Mouse (Mus musculus): Measurements from ENCODE around the gene Rrp15.

Rrp15 gene

DNA sequence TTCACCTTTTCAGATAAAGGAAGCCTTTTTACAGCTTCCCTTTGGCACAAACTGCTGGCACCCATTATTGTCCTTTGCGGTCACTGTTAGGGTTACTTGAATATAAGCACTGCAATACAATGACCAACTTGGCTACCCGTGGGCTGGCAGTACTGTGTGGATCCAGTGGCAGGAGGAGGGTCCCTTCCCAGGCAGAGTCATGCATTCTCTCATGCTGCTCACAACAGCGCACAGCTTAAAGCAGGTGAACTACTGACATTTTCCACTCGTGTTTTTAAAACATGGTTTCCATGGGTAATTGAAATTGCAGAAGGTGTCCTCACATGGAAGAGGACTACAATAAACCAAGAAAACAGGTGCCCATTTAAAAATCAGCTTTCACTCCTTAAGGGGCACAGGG is 34.9 kb downstream of the Rrp15 start:
- DNase-seq (ENCODE audit: low spot score), result no peak

DNA sequence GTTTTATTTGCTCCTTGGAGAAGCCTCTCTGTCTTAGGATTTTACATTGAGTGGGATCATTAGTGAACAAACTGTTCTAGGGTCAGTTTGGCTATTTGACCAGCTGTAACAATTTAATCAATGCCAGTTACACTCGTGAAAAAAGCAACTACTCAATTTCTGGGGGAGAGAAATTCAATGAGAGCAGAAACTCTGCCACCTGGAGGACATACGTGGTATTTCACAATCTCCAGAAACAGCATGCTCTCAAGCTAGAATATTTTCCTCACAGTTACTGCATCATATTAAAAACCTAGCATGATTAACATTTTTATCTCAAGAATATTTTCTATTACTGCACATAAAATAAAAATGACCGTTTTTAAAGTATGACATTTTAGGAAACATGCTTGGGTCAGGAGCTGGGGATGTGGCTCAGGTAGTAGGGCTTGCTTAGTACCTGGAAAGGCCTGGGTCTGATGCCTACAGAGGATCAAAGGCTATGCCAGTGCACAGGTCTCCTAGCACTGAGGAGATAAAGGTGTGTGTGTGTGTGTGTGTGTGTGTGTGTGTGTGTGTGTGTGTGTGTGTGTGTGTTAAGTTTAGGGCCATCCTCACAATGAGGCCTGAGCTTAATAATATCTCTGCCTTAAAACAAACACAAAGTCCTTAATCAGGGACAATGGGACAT is 36.2 kb downstream of the Rrp15 start:
- no peak for DNase-seq (ENCODE audit: low spot score)

- no peak for DNase-seq (ENCODE audit: low spot score)
These were observed 43.3 kb downstream of the Rrp15 start, which contains the start of gene Tgfb2 for GRCm38 (mm10) chr1:186705915-186706248. Gene Tgfb2, minus strand, starts transcription at chr1:186705989.

- peak; percentile 31 for DNase-seq (ENCODE audit: low spot score)
These were observed 43.8 kb downstream of the Rrp15 start for GRCm38 (mm10) chr1:186705203-186705914.

DNA sequence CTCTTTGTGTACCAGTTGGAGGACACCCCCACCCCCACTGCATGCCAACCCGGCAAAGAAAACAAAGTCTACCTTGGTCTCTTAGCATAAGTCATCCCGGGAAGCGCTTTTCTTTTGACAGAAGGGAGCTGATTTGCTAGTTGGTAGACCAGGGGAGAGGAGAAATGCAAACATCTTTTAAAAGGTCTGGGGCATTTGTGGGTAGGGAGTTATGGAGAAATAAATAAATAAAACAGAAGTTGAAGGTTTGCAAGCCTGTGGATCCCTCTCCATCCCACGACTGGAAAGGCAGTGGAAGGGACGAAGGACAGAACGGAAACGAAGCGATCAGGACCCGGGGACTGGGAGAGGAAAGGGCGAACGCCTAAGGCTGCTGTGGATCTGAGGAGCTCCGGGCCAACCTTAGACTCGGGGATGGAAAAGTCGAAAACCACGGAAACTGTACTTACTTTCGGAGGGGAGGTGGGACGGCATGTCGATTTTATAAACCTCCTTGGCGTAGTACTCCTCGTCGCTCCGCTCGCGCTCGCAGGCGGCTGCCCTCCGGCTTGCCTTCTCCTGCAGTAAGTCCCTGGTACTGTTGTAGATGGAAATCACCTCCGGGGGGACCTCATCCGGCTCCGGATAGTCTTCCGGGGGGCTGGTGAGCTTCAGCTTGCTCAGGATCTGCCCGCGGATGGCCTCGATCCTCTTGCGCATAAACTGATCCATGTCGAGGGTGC is 45.0 kb downstream of the Rrp15 start:
- no peak for DNase-seq (ENCODE audit: low spot score)

- no peak for DNase-seq (ENCODE audit: low spot score)
These were observed 45.7 kb downstream of the Rrp15 start for GRCm38 (mm10) chr1:186703256-186703979.

DNA sequence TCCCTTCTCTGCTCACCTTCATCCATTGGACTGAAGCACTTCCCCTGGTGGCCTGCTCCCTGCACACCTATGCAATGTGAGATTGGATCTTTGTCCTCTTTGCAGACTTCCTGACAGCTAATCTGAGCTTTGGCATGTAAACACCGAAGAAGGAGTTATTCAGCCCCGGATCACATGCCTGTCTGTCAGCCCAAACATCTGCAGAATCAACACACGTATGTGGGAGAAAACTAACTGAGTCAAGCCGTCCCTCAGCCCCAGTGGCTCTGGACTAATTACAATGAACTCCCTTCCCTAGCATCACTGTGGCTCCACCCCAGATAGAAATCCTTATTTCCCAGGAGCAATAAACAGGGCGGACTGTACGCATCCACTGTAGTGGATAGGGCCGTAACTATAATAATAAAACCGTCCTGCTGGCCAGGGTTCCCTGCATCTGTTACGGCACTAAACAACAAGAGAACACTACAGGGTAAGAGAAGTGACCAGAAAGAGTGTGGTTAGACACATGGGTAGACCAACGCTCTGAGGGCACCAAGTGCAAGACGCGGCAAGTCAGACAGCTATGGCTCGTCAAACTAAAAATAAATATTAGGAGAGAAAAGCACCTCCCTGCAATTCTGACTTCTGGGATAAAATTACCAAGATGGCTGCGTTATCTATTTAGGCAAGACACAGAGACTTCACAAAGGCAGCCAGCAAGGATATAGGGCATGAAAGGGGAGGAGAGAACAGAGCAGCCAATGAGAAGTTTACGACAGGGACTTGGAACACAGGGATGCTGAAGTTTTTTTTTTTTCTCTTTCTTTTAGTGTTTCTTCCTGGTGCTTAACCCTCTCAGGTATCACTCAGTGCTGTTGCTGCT is 46.5 kb downstream of the Rrp15 start:
- DNase-seq (ENCODE audit: low spot score), result no peak

GRCm38 (mm10) chr1:186701206-186701905 is 47.8 kb downstream of the Rrp15 start:
- DNase-seq (ENCODE audit: low spot score), result no peak

DNA sequence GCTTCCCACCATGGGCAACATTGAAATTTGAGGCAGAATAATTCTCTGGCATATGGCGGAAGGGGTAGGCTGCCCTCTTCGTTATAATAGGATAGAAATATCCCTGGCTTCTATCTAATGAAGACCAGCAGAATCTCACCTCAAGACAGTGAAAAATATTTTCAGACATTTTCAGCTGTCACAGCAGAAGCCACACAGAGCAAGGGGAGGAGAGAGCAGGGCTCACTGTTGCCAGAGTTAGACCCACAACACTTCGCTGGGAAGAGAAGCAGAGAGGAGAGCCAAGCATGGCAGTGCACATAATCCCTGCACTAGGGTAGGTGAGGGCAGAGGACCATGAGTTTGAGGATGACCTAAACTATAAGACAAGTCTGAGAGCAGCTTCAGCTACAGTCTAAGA is 48.7 kb downstream of the Rrp15 start:
- no peak for DNase-seq (ENCODE audit: low spot score)

DNA sequence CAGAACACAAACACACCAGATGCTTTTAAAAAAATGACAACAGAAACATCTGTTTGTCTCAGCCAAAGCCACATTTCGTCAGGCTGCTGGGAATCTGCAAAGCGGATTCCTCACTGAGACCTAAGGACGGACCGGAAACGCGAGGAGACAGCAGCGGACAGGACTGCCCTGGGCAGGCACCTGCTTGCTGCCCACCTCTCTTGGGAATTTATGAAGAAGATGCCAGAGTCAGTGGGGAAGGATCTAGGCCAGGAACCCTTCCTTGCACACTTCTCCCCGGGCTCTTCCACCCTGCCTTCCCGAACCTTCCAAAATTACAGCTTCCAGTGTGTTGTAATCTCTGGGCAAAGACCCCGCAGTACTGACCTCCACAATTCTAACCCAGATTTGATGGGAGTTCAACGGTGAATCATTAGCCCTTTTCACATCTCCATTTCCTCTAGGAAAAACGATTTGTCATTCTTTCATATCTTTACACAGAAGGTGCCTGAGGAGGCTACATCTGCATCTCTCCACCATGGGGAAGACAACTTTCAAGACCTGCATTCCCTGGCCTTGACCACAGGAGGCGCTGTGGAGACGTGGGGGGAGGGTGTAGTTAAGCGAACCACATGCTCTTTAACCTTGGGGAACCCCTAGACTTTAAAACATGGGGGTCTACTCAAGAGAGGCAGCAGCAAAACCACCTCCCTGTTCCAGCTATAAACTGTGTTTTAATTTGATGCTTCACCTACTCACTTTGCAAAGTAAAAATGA is 50.4 kb downstream of the Rrp15 start:
- no peak for DNase-seq (ENCODE audit: low spot score)

GRCm38 (mm10) chr1:186696231-186696630 is 52.9 kb downstream of the Rrp15 start:
- DNase-seq (ENCODE audit: low spot score), result no peak

DNA sequence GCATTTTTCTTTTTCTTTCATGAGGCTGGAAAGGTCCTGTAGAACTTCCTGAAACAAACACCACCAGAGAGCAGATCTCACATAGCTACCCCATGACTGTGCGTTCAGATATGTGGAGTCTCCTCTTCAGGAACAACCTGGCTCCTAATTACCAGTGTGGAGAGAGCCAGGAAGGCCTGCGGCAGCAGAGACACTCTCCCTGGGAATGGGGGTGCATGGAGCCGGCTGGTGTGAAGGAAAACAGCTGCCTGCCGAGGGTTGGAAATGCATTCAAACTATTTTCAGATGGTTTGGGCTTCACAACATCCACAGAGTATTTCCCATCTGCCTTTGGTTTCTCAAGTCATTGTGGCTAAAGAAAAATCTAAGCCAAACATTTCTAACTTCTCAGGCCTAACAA is 53.8 kb downstream of the Rrp15 start:
- no peak for DNase-seq (ENCODE audit: low spot score)

DNA sequence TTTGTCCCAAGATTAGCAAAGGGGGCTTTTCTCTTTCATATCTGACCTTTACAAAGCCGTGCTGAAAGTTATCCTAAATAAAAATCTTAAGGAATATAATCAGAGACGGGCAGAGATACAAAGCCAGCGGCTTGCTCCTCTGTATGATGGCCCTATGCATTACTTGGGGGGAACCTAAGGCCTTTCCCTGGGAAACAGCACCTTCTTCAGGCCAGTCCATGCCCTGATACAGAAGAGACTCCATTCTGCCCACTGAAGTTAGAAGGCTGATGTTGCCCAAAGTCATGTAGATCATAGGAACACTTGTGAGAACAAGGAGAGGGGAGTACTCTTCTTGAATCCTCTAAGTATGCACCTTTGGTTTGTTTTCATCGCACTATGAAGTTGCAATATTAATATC is 56.8 kb downstream of the Rrp15 start:
- no peak for DNase-seq (ENCODE audit: low spot score)

GRCm38 (mm10) chr1:186691708-186692107 is 57.5 kb downstream of the Rrp15 start:
- DNase-seq (ENCODE audit: low spot score), result no peak

DNA sequence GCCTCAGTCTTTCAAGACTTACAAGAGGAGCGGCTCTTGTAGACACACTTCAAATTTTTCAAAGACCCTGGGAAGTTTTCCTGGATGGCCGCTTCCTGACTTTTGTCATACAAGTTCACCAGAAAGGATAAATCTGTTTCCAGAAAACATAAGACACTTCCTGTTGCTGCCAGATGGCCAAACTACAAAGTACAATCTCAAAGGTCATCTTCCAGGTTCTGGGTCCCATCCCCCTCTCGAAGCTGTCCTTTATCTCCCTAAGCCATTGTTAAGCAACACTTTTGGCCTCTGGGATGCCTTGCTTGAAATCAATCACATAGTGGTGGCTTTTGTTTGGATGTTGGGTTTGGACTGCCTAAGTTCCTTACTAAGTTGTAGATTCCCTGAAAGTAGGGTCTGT is 65.1 kb downstream of the Rrp15 start:
- no peak for DNase-seq (ENCODE audit: low spot score)

GRCm38 (mm10) chr1:186682606-186683005 is 66.6 kb downstream of the Rrp15 start:
- no peak for DNase-seq (ENCODE audit: low spot score)

DNA sequence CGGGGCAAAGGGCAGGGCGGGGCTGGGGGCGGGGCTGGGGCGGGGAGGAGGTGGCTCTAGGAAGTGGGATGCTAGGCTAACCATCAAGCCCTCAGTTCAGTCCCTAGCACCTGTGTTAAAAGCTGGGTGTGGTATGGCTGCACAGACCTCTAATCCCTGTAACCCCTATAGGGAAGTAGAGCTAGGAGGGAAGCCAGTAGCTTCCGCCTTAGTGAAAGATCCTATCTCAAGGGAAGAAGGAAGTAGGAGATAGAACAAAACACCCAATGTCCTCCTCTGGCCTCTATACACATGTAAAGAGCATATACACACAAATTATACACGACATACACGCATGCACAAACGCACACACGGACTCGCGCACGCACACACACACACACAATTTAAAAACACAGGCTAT is 71.5 kb downstream of the Rrp15 start:
- DNase-seq (ENCODE audit: low spot score), result no peak

DNA sequence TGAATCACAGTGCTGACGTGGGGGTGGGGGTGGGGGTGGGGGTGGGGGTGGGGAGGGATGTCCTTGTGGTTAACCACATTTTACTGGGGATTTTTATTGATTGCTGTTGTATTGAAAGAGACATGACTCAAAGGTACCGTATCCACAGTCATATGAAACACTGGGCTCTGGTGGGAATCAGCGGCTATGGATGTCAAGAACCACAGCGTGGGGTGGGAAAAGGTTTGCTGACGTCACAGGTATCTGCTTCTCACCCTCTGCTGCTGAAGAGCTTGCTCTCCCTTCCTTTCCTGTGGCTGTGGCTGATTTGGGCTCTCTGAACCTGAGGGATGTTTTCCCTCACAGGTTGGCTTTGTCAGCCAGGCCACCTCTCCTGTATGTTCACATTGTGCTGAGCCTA is 73.0 kb downstream of the Rrp15 start:
- no peak for DNase-seq (ENCODE audit: low spot score)

DNA sequence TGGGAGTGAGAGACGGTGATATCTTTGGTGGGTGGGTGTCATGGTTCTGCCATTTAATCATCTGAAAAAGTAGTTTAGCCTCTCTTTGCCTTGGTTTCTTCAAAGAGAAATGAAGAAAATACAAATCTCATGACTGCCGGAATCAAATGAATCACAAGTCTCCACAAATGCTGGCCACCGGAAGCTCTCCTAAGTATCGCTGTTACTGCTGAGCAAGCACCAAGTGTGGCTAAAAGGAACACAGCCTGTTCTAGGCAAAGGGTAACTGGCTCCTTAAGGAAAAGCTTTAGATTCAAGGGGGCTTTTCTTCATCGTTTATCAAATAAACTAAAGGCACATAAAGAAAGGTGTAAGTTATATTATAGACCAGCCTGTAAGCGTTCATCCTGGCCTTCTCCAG is 73.9 kb downstream of the Rrp15 start:
- DNase-seq (ENCODE audit: low spot score), result no peak

DNA sequence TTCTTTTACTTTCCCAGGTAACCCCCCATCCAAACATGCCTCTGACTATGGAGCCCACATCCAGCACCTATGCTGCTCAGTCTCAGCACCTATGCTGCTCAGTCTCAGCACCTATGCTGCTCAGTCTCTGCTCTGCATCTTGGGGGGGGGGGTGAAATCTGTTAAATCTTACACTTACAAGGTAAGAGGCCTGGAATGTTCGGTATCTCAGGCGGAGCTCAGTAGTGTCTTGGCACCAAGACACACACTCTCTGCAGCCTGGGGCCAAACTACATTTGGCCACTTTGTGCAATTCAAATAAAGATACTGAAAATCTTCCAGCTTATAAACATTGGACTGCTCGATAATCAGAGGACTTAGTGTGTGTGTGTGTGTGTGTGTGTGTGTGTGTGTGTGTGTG is 74.5 kb downstream of the Rrp15 start:
- DNase-seq (ENCODE audit: low spot score), result no peak

All from left cerebral cortex, adult 11 months (tissue).